Mouse (Mus musculus) common myeloid progenitor, adult 5-6 weeks (primary cell): Measurements from ENCODE around the gene Bcr. TPM values are rescaled to one million over a fixed set of nuclear protein-coding genes. Genes with fewer than 3 reads are reported as not detected.

ENCODE experiments used
- ATAC-seq: replicated peaks from 2 replicates; pipeline ENCODE4 v1.8.0; 2016; ENCODE audit warnings: low read depth, mild to moderate bottlenecking, moderate TSS enrichment, inconsistent platforms; ENCODE audit not compliant: poor library complexity, severe bottlenecking
- total RNA-seq: library from RNA; stranded (forward); fragments of 200-1000, 187-1606 nt; gene quantifications from 2 replicates; pipeline ENCODE4 v1.2.3, GENCODE M21; 2017

Bcr gene
- total RNA-seq, 1 experiment from 2014 or later = 33.8 TPM

GRCm38 (mm10) chr10:75166601-75167000 lies 106.2 kb downstream of the Bcr start:
- no peak for ATAC-seq

DNA sequence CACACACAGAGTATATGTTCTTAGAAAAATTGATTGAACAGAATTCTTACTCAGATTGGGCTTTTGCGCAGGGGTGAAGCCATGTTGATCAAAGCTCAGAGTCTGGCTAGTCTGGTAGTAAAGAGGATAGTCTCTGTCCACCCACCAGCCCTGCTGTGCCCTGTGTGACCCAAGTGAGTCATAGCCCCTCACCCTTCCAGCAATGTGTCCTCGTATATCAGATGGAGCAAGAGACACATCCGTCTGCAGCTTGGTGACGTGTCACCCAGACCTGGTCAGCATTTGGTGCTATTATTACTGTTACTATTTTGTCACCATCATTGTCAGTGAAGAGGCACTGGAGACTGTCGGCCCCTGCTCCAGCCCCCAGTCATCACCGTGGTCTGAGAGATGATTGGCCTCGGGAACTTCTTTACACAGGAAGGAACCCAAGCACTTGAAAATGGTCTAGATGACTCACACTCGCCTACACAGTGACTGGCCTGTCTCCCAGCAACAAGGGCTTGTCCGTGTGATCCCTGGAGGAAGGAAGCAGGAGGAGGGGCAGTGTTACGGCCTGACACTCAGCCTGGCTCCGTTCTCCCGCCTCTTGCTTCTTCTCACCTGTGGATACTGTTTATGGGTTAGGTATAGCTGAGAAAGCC lies 109.9 kb downstream of the Bcr start:
- peak; percentile 75 for ATAC-seq

- no peak for ATAC-seq
These were observed 112.7 kb downstream of the Bcr start for GRCm38 (mm10) chr10:75173056-75173455.

DNA sequence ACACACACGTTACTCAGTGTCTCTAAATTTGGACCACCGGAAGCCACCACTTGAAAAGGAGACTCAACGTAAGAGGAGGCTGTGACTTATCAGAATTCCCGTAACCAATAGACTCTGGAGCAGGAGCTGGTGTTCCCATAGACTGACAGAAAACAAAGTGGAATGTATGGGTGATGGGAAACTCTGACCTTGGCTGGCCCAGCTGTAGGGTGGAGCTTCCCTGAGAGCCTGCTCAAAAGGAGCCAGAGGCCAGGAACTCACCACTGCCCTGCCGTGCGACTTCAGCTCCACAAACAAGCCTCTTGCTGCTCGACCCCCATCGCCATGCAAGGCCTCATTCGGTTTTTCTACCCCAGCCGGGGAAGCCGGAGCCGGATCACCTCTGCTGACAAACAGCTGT lies 113.3 kb downstream of the Bcr start:
- no peak for ATAC-seq

DNA sequence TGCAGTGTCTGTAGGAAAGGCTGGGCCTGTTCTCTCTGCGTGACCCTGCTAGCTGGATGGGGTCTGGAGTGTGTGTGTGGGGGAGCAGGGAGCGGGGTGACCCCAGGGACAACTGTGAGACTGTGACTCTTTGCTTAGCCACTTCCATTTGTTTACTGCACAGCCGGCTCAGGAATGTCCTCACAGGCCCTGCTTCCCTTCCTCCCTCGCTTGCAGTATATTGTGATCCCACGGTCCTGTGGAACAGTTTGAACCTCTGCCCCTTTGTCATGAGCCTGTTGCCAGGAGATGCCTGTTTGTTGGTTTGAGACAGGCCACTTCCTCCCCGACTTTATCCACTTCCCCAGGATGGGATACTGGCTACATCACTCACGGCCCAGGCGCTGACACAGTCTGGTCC lies 116.1 kb downstream of the Bcr start:
- ATAC-seq = no peak

GRCm38 (mm10) chr10:75178911-75179310 lies 118.5 kb downstream of the Bcr start:
- no peak for ATAC-seq

DNA sequence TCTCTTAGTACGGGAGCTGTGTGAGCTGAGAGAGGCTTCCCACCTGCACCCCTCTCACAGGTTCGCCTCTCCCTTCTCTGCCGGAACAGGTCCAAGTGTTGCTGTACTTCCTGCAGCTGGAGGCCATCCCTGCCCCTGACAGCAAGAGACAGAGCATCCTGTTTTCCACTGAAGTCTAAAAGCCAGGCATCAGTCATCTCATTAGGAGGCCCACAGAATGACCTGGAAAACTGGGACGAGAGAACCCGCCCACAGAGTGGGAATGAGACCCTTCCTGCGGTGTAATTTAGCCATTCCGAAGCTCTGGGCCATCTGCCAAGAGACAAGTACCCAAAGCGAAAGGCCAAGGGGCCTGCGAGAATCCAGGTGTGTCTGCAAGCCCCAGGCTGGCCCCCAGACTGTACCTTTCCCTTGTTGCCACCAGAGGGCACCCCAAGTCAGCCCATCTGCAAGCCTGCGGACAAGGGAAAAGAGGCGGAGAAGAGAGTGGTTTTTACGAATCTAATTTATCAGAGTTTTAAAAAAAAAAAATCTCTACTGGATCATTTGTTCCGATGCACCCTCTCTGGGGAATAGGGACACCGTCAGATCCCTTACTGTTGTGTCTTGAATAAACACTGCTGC lies 121.9 kb downstream of the Bcr start:
- ATAC-seq = peak; percentile 79

DNA sequence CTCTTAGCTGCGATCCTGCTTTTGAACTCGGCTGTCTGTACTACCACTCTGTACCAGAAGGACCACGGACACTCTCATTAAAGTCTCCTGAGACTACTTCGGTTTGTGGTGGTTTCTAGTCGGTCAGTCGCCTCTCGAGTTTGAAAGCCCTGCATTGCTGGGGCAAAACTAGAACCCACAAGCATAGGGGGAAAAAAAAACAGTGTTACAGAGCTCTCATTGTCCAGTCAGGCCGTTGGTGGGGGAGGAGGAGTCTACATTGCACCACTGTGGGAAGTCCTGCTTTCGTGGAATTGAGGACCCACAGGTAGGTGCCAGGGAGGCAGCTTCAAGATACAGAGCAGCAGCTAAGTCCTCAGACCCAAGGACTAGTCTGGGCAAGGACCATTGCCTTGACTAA lies 124.4 kb downstream of the Bcr start:
- no peak for ATAC-seq

DNA sequence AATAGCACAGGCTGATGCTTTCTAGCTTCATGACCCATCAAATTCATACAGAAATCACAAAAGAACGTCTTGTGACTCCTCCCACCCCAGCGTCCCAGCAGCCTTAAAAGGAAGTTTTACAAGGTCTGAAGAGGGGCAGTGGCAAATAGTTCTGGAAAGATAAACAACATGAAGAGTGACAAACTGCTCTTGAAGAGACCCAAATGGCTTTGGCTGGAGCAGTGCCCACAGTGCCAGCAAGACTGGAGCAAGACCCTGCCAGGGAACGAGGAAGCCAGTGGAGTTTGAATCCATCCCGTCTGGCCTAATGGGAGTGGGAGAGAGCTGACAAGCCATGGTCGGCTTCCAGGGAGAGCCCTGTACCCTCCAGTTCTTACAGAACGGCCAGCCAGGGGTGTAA lies 126.2 kb downstream of the Bcr start:
- no peak for ATAC-seq

DNA sequence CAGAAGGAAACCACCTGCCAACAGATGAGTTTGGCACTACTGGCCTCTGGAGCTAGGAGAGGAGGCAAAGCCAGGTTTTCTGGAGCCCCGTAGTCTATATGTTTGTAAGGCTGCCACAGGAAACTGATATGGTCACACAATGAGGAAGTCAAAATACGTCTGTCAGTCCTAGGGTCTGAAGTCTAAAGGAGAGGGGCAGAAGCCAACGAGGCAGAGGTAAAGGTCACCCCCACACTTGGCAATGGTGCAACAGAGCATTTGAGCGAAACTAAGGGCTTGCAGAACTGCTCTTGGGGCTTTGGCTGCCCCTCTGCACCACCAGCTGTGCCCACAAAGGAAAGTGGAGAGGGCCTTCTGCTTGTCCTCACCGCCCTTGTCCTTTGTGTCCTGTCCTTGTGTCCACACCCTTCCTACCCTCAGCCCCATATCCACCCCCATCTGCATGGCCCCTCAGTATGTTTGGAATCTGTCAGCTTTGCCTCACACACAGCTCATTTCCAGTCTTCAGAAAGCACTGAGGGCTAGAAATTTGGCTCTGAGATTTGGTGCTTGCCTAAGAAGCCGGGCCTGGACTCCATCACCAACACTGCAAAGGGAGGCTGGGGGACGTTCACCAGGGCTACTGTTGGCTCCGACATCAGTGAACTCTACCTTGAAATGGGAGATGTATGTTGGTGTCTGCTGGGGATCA lies 127.1 kb downstream of the Bcr start:
- peak; percentile 86 for ATAC-seq

DNA sequence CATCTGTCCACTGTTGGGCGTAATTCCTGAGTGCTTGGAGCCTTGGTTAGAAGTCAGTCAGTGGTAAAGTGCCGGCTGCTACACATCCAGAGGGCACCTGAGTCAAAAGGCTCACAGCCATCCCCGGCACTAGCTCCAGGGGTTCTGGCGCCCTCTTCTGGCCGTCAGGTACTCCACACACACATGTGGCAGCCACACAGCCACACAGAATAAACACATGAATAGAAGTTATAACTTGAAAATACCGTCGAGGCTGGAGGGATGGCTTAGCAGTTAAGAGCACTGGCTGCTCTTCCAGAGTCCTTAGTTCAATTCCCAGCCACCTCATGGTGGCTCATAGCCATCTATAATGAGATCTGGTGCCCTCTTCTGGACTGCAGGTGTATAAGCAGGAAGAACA lies 131.3 kb downstream of the Bcr start:
- ATAC-seq = peak; percentile 53; the same call in 1 of the 2 replicates

DNA sequence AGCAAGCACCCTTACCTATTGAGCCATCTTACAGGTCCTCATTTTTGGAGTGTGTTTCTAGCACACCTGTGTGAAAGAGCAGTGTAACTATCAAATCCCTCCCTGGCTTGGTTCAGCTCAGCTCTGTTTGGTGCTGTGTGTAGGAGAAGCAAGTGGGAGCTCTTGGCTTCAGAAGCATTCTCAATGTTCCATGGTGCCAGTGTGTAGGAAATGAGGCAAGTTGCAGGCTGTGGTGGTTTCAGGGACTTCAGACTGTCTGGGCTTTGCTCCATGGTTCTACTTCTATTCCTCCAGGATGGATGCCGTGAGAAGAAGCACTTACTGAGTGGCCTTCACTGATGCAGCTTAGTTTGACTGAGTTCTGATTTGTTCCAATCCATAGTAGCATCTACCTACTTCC lies 137.4 kb downstream of the Bcr start:
- ATAC-seq = no peak

DNA sequence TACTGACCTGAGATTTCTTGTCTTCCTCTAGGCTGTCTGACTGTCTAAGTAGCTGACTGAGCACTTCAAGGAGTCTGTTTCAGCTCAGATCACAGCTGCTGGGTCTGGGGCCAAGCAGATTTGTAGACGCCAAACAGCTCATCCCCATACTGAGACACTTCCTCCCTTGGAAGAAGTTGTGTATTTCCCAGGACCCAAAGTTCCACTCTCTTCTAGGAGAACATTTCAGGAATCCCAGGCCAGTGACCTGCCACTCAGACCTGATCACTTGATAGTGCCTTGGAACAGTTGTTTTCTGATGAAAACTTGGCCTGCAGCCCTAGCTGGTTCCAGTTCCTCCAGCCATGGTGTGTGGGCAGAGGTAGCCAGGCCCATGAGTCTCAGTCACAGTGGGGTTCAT lies 140.3 kb downstream of the Bcr start:
- ATAC-seq = no peak

DNA sequence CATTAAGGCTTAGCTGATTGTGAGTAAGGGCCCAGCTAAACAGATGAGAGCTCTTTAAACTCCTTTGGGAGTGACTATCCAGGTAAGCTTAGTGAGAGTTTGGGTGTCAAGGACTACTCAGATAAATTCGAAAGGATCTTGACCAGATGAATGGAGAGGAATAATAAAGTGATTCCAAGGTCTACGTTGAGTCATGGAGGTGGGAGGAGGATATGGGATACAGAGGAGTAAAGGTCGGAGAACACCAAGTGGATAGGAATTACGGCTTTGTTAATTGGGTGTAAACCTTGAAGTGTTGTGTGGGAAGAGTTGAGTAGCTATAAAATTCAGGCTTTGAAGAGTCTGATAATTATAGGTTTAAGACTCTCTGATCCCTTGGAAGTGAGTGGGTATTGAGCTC lies 145.8 kb downstream of the Bcr start:
- no peak for ATAC-seq

- ATAC-seq = no peak
These were observed 150.4 kb downstream of the Bcr start for GRCm38 (mm10) chr10:75210841-75211240.

- peak; percentile 98 for ATAC-seq
These were observed 151.6 kb downstream of the Bcr start, which contains the start of gene Specc1l for GRCm38 (mm10) chr10:75211807-75212645. Gene Specc1l, plus strand, starts transcription at chr10:75212073.

- no peak for ATAC-seq
These were observed 152.6 kb downstream of the Bcr start for GRCm38 (mm10) chr10:75212981-75213380.

DNA sequence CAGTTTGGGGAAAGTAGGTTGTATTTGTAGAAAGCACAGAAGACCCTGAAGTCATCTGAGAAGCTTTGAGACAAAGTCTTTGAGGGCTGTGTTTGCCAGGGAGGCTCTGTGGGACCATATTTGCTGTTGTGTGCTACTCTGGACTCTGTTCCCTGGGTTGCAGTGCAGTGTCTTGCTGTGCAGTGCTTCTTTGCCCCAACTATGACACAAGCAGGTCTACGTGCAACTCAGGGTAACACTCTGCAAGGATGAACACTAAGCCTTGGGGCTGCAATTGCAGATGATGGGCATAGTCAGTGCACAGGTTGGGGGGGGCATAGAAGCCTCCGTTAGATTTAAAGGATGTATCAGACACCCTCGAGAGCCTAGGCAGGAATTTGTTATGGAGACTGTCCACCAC lies 160.3 kb downstream of the Bcr start:
- ATAC-seq = no peak

- no peak for ATAC-seq
These were observed 161.7 kb downstream of the Bcr start for GRCm38 (mm10) chr10:75221936-75222610.

GRCm38 (mm10) chr10:75222611-75222998 lies 162.2 kb downstream of the Bcr start:
- ATAC-seq = peak; percentile 84
